Mouse (Mus musculus): ENCODE results near the gene Gfm1.
A peak's percentile ranks its signal among the peaks of the same experiment; 100 is the strongest.

Gfm1 gene

GRCm38 (mm10) chr3:67496310-67496709 is 66.4 kb downstream of the Gfm1 start:
- no peak for DNase-seq (ENCODE audit: low spot score in 2 of 2)

GRCm38 (mm10) chr3:67497998-67498397 is 68.1 kb downstream of the Gfm1 start:
- DNase-seq (ENCODE audit: low spot score in 2 of 2): no peak

DNA sequence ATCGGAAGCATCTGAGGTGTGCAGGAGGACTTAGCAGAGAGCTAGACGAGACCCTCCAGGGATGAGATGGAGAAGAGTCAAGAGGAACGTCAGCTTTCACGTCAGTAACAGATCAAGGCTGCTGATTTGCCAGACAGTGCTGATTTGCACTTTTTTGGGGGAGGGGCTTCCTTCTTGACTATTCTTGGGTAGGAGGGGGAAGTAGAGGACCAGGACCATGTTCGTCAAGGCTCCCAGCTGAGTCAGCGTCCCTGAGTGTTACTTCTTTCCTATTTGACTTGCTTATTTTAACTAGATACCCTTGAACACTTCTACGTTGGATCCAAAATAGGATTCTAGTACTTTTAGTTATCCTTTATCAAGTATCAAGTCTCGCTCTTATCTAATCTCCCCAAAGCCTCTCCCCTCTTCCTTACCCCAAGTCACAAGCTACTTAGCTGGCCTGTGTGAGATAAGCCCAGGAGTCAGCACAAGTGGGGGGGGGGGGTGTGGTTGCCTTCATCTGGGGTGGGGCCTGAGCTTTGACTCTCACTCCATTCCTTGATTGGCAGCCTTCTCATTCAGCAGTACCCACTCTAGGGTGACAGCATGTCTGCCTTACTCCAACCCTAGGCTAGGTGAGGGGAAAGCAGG is 69.0 kb downstream of the Gfm1 start:
- DNase-seq (ENCODE audit: low spot score in 2 of 2): no peak

- no peak for DNase-seq (ENCODE audit: low spot score in 2 of 2)
Observed at GRCm38 (mm10) chr3:67499406-67499791, 69.5 kb downstream of the Gfm1 start.

GRCm38 (mm10) chr3:67503878-67504277 is 74.0 kb downstream of the Gfm1 start:
- no peak for DNase-seq (ENCODE audit: low spot score in 2 of 2)

- DNase-seq (ENCODE audit: low spot score in 2 of 2): no peak
Observed at GRCm38 (mm10) chr3:67505286-67505685, 75.4 kb downstream of the Gfm1 start.

- DNase-seq (ENCODE audit: low spot score in 2 of 2): no peak
Observed at GRCm38 (mm10) chr3:67508216-67508892, 78.5 kb downstream of the Gfm1 start.

DNA sequence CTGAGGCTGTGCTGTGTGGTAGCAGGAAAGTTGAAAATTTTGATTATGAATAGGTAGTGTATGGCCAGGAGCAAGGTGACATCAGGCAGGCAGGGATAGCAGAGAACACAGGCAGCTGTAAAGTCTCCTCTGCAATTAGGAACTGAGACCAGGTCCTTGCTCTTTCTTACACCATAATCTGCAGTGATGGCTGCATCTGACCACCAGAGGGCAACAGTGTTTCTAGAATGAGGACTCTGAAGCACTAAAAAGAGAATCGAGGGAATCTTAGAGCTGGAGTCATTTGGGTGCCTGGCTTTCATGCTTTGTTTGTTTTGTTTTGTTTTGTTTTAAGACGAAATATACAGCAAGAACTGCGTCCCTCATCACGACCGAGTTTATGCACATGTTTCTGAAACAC is 82.9 kb downstream of the Gfm1 start:
- peak in 1 of 2 experiments; percentile 51 for DNase-seq (ENCODE audit: low spot score in 2 of 2)

DNA sequence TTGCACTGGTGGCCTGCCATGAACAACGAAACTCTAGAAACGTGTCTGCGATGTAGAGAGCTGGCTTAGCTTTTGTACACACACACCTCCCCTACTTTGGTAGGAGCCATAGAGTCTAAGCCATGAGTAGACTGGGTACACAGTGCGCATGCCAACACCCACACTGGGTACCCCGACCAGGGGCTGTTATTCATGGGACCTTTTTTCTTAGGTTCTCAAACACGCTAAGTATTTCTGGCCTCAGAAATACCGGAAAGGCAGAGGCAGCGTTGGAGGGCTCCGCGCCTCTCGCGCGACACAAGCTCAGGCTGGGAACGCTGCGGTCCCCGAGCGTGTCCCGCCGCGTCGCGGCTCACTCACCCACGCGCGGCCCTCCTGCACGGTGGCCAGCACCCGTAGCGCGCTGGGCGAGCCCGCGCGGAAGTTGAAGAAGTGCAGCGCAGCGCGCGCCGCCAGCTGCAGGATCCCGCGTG is 84.9 kb downstream of the Gfm1 start:
- no peak for DNase-seq (ENCODE audit: low spot score in 2 of 2)

GRCm38 (mm10) chr3:67515274-67515801 is 85.4 kb downstream of the Gfm1 start, which contains the start of gene Rarres1:
TSS of gene Rarres1 (minus strand) at chr3:67515523.
- DNase-seq (ENCODE audit: low spot score in 2 of 2): peak in 1 of 2 experiments; percentile 4

- no peak for DNase-seq (ENCODE audit: low spot score in 2 of 2)
Observed at GRCm38 (mm10) chr3:67520568-67521143, 90.8 kb downstream of the Gfm1 start.

DNA sequence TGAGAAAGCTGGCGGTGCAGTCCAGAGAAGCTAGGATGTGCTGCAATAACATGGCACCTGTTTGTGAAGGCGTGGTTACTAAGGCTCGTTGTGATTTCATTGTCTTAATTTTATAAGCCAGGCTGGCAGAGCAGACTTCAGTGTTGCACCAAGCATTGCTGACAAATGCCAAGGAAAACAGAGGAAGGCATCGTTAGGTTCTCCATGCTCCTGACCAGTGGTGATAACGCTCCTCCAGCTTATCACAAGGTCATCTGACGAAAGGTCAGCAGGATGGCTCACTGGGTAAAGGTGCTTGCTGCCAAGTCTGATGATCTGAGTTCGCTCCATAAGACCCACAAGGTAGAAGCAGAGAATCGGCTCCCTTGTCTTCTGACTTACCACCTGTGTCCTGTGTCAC is 92.8 kb downstream of the Gfm1 start:
- no peak for DNase-seq (ENCODE audit: low spot score in 2 of 2)

- DNase-seq (ENCODE audit: low spot score in 2 of 2): no peak
Observed at GRCm38 (mm10) chr3:67524768-67525167, 94.9 kb downstream of the Gfm1 start.

Measured in thymus, postnatal 10 days (tissue).